Mouse (Mus musculus): ENCODE results near the gene Kcnb1.

Kcnb1 gene

GRCm38 (mm10) chr2:167162516-167163021, 27.4 kb downstream of the Kcnb1 start:
- peak; percentile 13 for DNase-seq

GRCm38 (mm10) chr2:167159721-167160120, 30.2 kb downstream of the Kcnb1 start:
- DNase-seq, result no peak

- DNase-seq, result no peak
Measured at GRCm38 (mm10) chr2:167158780-167159179, 31.2 kb downstream of the Kcnb1 start.

GRCm38 (mm10) chr2:167156118-167156715, 33.7 kb downstream of the Kcnb1 start:
- no peak for DNase-seq

GRCm38 (mm10) chr2:167155541-167155973, 34.4 kb downstream of the Kcnb1 start:
- no peak for DNase-seq

GRCm38 (mm10) chr2:167150880-167151279, 39.1 kb downstream of the Kcnb1 start:
- no peak for DNase-seq

- no peak for DNase-seq
Measured at GRCm38 (mm10) chr2:167150135-167150534, 39.8 kb downstream of the Kcnb1 start.

- no peak for DNase-seq
Measured at GRCm38 (mm10) chr2:167149035-167149434, 40.9 kb downstream of the Kcnb1 start.

- DNase-seq, result no peak
Measured at GRCm38 (mm10) chr2:167147708-167148107, 42.2 kb downstream of the Kcnb1 start.

GRCm38 (mm10) chr2:167145904-167146303, 44.1 kb downstream of the Kcnb1 start:
- no peak for DNase-seq

GRCm38 (mm10) chr2:167144439-167145307, 45.3 kb downstream of the Kcnb1 start:
- no peak for DNase-seq

- DNase-seq, result no peak
Measured at GRCm38 (mm10) chr2:167143914-167144313, 46.0 kb downstream of the Kcnb1 start.

GRCm38 (mm10) chr2:167142282-167142681, 47.7 kb downstream of the Kcnb1 start:
- no peak for DNase-seq

- DNase-seq, result no peak
Measured at GRCm38 (mm10) chr2:167141810-167142209, 48.1 kb downstream of the Kcnb1 start.

GRCm38 (mm10) chr2:167139801-167140269, 50.1 kb downstream of the Kcnb1 start:
- no peak for DNase-seq

GRCm38 (mm10) chr2:167138611-167139010, 51.3 kb downstream of the Kcnb1 start:
- no peak for DNase-seq

GRCm38 (mm10) chr2:167136909-167137308, 53.0 kb downstream of the Kcnb1 start:
- no peak for DNase-seq

GRCm38 (mm10) chr2:167132041-167132440, 57.9 kb downstream of the Kcnb1 start:
- DNase-seq, result no peak

GRCm38 (mm10) chr2:167130050-167130770, 59.7 kb downstream of the Kcnb1 start:
- no peak for DNase-seq

GRCm38 (mm10) chr2:167129608-167129955, 60.4 kb downstream of the Kcnb1 start:
- no peak for DNase-seq

- no peak for DNase-seq
Measured at GRCm38 (mm10) chr2:167128699-167129607, 61.0 kb downstream of the Kcnb1 start.

- no peak for DNase-seq
Measured at GRCm38 (mm10) chr2:167127404-167127803, 62.6 kb downstream of the Kcnb1 start.
